Mouse (Mus musculus): ENCODE data around the gene Wfdc2. TPM values are rescaled to one million over a fixed set of nuclear protein-coding genes. Genes with fewer than 3 reads are reported as not detected.
A peak's percentile ranks its signal among the peaks of the same experiment; 100 is the strongest.

Wfdc2 gene
- 6.5 and 11.9 TPM in 2 replicates for polyA plus RNA-seq (2015; fragmentation: Nextera tagmentation; extraction: Ambion mirVana)

DNA sequence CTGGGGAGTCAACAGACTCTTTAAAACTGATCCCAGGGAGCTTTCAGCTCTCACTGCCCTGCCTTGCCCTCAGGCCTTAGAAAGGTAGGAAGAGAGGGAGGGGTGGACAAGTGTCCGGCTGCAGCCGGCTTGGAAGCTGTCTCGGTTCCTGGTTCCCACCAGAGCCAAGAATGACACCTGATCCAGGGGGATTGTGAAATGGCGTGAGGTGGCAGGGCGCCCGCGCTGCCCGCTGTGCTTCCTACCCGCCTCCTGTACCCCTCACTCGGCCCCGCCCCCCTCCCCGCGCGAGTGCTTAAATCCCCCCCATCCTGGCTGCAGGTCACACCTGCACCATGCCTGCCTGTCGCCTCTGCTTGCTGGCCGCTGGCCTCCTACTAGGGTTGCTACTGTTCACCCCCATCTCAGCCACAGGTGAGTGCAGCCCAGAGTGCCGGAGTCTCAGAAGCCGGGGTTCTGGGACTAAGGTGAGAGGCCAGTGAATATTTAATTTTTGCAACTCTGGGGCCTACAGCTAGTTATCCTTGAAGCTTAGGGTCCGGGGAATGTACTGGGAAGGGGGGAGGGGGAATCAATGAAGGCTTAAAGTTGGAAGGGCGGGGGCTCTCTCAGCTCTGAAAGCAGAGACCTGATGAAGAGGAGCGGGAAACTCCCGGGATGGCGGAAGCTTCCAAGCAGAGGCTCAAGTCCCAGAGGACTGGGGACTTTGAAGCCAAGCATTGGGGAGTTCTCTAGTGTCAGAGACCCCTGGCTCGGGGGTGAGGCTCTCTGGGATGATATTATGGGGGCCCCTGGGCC lies at the start of gene Wfdc2:
Gene Wfdc2 (plus strand): TSS at position 23 of the 798 bp plus-strand sequence.
- no peak for ATAC-seq
- no peak for TF ChIP-seq CTCF (IDR thresholded peaks at IDR 0.05; ENCODE audit: low read depth)

DNA sequence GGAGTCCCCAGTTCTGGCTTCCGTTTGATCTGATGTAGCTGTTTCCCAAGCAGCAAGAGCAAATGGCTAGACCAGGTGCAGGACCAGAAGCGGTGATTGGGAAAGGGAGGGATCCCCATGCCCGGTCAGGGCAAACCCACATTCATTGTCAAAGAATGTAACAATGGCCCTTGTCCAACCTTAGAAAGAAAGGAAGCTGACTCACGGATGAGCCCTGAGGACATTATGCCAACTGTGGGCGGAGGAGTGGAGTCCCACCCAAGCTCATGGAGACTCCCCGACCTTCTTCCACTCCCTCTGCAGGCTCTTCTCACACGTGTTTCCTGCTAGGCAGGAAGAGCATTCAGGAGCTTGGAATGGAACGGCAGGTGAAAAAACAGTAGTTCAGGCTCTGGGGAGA lies 48.8 kb upstream of the Wfdc2 start:
- Histone ChIP-seq H3K9me3 (ENCODE audit: control insufficient read depth) (no peaks in the 10 kb centered on the region), H3K27ac (ENCODE audit: low read depth, low read length) (no peak overlapping the region), H3K36me3 (ENCODE audit: control insufficient read depth, insufficient read depth) (no peaks in the 10 kb centered on the region; the same call in 1 of the 2 replicates), H3K27me3 (replicated peaks; ENCODE audit: control insufficient read depth, insufficient read depth, low read length) (no peaks in the 10 kb centered on the region), H3K4me1 (replicated peaks; ENCODE audit: control insufficient read depth, insufficient read depth, low read length) (no peaks in the 10 kb centered on the region), H3K9ac (ENCODE audit: low read depth, low read length) (no peak overlapping the region), H3K4me3 (ENCODE audit: low read depth, low read length) (no peak overlapping the region), H3K4me2 (replicated peaks; ENCODE audit: low read depth) (no peak overlapping the region)
- no peak for TF ChIP-seq CTCF (IDR thresholded peaks at IDR 0.05; ENCODE audit: low read depth)
- ATAC-seq: no peak
- 66% methylated on average over 8 of the region's 8 CpGs for WGBS

More for the DNA sequence above, at the start of gene Wfdc2:
- Histone ChIP-seq H3K27me3 (replicated peaks; ENCODE audit: control insufficient read depth, insufficient read depth, low read length) (no peaks in the 10 kb centered on the region), H3K4me3 (ENCODE audit: low read depth, low read length) (peak within 1 kb of the TSS; percentile 45), H3K9ac (ENCODE audit: low read depth, low read length) (peak within 1 kb of the TSS; percentile 53; the same call in 1 of the 2 replicates), H3K36me3 (ENCODE audit: control insufficient read depth, insufficient read depth) (no peaks in the 10 kb centered on the region), H3K9me3 (ENCODE audit: control insufficient read depth) (no peaks in the 10 kb centered on the region), H3K4me2 (replicated peaks; ENCODE audit: low read depth) (peak within 1 kb of the TSS; percentile 91), H3K4me1 (replicated peaks; ENCODE audit: control insufficient read depth, insufficient read depth, low read length) (no peaks in the 10 kb centered on the region), H3K27ac (ENCODE audit: low read depth, low read length) (no peak within 1 kb of the TSS)
- WGBS: 19% methylated on average over 24 of the region's 24 CpGs

DNA sequence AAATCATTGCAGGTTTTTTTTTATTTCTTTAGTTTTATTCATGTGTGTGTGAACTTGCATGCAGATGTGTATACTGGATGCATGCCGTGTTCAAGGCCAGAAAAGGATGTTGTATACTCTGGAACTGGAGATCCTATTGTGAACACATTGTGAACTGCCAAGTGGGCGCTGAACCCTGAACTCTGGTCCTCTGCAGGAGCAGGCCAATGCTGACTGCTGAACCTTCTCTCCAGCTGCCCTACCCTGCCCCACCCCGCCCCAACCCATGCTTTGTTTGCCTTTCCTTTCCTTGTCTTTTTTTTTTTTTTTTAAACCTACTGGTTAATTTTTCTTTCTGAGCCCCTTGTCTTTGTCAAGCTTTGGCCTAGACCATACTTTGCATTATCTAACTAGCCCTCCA lies 47.3 kb upstream of the Wfdc2 start:
- Histone ChIP-seq H3K27ac (ENCODE audit: low read depth, low read length) (no peak overlapping the region), H3K36me3 (ENCODE audit: control insufficient read depth, insufficient read depth) (no peaks in the 10 kb centered on the region), H3K9ac (ENCODE audit: low read depth, low read length) (no peak overlapping the region), H3K27me3 (replicated peaks; ENCODE audit: control insufficient read depth, insufficient read depth, low read length) (no peaks in the 10 kb centered on the region), H3K9me3 (ENCODE audit: control insufficient read depth) (no peaks in the 10 kb centered on the region), H3K4me3 (ENCODE audit: low read depth, low read length) (no peak overlapping the region), H3K4me2 (replicated peaks; ENCODE audit: low read depth) (no peak overlapping the region), H3K4me1 (replicated peaks; ENCODE audit: control insufficient read depth, insufficient read depth, low read length) (no peaks in the 10 kb centered on the region)
- no peak for TF ChIP-seq CTCF (IDR thresholded peaks at IDR 0.05; ENCODE audit: low read depth)
- peak; percentile 63 for ATAC-seq
- 38% methylated on average over 3 of the region's 3 CpGs for WGBS

DNA sequence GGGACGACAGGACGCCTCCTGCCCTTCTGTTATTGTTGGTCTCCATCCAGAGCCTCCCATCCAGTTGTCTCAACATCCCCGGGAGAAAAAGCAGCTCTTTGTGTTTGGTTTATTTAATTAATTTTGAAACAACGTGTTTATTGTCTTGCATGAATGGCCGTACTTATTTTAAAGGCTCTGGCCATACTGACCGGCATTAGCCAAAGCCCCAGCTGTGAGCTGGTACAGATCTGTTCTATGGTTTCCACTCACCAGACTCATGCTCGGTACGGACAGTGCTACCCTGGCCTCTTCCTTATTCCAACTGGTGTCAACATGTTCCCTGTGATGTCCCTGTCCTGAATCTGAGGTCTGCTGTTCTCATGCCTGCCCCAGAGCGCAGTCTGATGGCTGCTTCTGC lies 46.3 kb upstream of the Wfdc2 start:
- Histone ChIP-seq H3K9ac (ENCODE audit: low read depth, low read length) (no peak overlapping the region), H3K36me3 (ENCODE audit: control insufficient read depth, insufficient read depth) (no peaks in the 10 kb centered on the region), H3K4me3 (ENCODE audit: low read depth, low read length) (no peak overlapping the region), H3K27ac (ENCODE audit: low read depth, low read length) (no peak overlapping the region), H3K4me1 (replicated peaks; ENCODE audit: control insufficient read depth, insufficient read depth, low read length) (no peaks in the 10 kb centered on the region), H3K27me3 (replicated peaks; ENCODE audit: control insufficient read depth, insufficient read depth, low read length) (no peaks in the 10 kb centered on the region), H3K4me2 (replicated peaks; ENCODE audit: low read depth) (no peak overlapping the region), H3K9me3 (ENCODE audit: control insufficient read depth) (no peaks in the 10 kb centered on the region)
- no peak for TF ChIP-seq CTCF (IDR thresholded peaks at IDR 0.05; ENCODE audit: low read depth)
- ATAC-seq: no peak
- WGBS: 85% methylated on average over 9 of the region's 9 CpGs

DNA sequence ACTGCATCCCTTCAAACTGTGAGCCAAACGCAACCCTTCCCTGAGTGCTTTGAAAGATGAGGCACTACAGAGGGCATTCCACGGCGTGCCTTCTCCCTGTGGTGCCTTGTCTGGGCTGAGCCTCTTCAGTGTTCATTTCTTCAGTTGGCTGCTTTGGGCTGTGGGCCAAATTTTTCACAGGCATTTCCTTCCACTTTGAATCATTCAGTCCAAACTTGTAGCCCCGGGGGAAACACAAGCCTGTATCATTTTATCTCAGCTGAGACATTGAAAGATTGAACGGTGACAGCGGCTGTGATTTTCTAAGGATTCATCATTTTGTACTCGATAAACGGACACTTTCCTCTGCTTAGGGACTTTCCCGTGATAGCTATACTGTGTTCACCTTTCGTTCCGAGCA lies 45.6 kb upstream of the Wfdc2 start:
- 78% methylated on average over 11 of the region's 11 CpGs for WGBS
- H3K4me2 ChIP-seq (replicated peaks; ENCODE audit: low read depth): no peak overlapping the region
- no peaks in the 10 kb centered on the region for H3K9me3 ChIP-seq (ENCODE audit: control insufficient read depth)
- H3K4me3 ChIP-seq (ENCODE audit: low read depth, low read length): no peak overlapping the region
- no peak overlapping the region for H3K27ac ChIP-seq (ENCODE audit: low read depth, low read length)
- ATAC-seq: no peak
- no peaks in the 10 kb centered on the region for H3K4me1 ChIP-seq (replicated peaks; ENCODE audit: control insufficient read depth, insufficient read depth, low read length)
- no peaks in the 10 kb centered on the region for H3K27me3 ChIP-seq (replicated peaks; ENCODE audit: control insufficient read depth, insufficient read depth, low read length)
- no peak overlapping the region for H3K9ac ChIP-seq (ENCODE audit: low read depth, low read length)
- TF ChIP-seq CTCF (IDR thresholded peaks at IDR 0.05; ENCODE audit: low read depth): no peak
- H3K36me3 ChIP-seq (ENCODE audit: control insufficient read depth, insufficient read depth): no peaks in the 10 kb centered on the region

DNA sequence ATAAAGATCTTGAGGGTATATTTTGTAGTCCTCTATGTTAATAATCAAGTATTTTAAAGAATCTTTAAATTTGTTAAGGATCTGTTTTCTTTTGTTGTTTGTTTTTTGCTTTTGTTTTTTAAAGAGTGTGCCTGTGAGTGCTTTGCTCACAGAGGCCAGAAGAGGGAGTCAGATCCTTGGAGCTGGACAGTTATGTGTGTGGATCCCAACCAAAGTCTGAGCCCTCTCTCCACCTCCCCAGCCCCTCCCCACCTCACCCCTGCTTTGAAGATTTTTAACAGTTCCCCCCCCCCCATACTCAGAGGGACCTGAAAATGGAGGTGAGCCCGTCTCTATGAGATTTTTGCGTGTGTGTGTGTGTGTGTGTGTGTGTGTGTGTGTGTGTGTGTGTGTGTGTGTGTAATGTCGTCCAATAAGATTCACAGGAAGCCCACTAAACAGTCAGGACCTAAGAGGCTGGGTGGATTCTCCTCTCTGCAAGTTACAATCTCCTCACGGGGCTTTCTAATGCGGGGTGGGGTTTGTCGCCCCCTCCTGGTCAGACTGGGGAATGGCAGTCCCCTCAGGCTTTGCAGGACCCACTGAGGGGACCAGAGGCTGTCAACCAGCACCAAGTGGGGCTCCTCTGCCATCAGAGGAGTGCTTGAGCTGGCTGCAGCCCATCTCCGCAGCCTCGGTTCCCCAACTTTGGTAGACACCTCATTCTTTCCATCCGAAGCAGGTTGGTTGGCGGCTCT lies 44.6 kb upstream of the Wfdc2 start:
- peak; percentile 89 for TF ChIP-seq CTCF (IDR thresholded peaks at IDR 0.05; ENCODE audit: low read depth)
- Histone ChIP-seq H3K4me3 (ENCODE audit: low read depth, low read length) (no peak overlapping the region), H3K4me2 (replicated peaks; ENCODE audit: low read depth) (no peak overlapping the region), H3K9ac (ENCODE audit: low read depth, low read length) (no peak overlapping the region), H3K9me3 (ENCODE audit: control insufficient read depth) (no peaks in the 10 kb centered on the region), H3K4me1 (replicated peaks; ENCODE audit: control insufficient read depth, insufficient read depth, low read length) (no peaks in the 10 kb centered on the region), H3K27me3 (replicated peaks; ENCODE audit: control insufficient read depth, insufficient read depth, low read length) (no peaks in the 10 kb centered on the region), H3K27ac (ENCODE audit: low read depth, low read length) (no peak overlapping the region), H3K36me3 (ENCODE audit: control insufficient read depth, insufficient read depth) (no peaks in the 10 kb centered on the region)
- no peak for ATAC-seq
- WGBS: 45% methylated on average over 10 of the region's 10 CpGs
